Mouse (Mus musculus) CH12.LX (cell line): ENCODE data around the gene Pla2g16. TPM values are rescaled to one million over a fixed set of nuclear protein-coding genes. Genes with fewer than 3 reads are reported as not detected.

Source experiments
- DNase-seq: peaks from one replicate; pipeline ENCODE4 v3.0.0-alpha.2; 2013; ENCODE audit errors: extremely low read depth
- H3K27ac ChIP-seq: 2 replicates; pipeline ENCODE4 v1.5.1; 2012; ENCODE audit warnings: low read depth, mild to moderate bottlenecking, control low read depth, moderate library complexity; ENCODE audit not compliant: insufficient read depth
- H3K27me3 ChIP-seq: replicated peaks from 2 replicates; pipeline ENCODE3; 2012; ENCODE audit warnings: inconsistent platforms
- H3K36me3 ChIP-seq, 2 experiments: replicated peaks in 1 of 2; 2 replicates each; pipeline versions ENCODE3 to v1.6.1; 2012; ENCODE audit warnings: inconsistent platforms in 1 of 2, low read length in 1 of 2, mild to moderate bottlenecking in 1 of 2, mixed read lengths in 1 of 2, moderate library complexity in 1 of 2; ENCODE audit not compliant: control insufficient read depth in 1 of 2, insufficient read depth in 1 of 2
- H3K4me1 ChIP-seq, 2 experiments: 2 replicates each; pipeline ENCODE4 v1.6.1; 2012; ENCODE audit warnings: inconsistent platforms in 1 of 2, moderate library complexity in 1 of 2; ENCODE audit not compliant: insufficient read depth in 2 of 2, control insufficient read depth in 1 of 2
- H3K4me2 ChIP-seq: 2 replicates; pipeline ENCODE4 v1.6.1; 2012; ENCODE audit warnings: low read depth, mild to moderate bottlenecking, control low read depth; ENCODE audit not compliant: poor library complexity, insufficient read depth, severe bottlenecking
- H3K4me3 ChIP-seq, 3 experiments: fragments of 150-350 bp in 1 of 3; sonication (generic) in 1 of 3; replicated peaks in 1 of 3; 2 replicates each; pipeline versions ENCODE3 to v1.5.1; 2011 to 2012; ENCODE audit warnings: low read depth in 2 of 3, low read length in 2 of 3, mild to moderate bottlenecking in 2 of 3, moderate library complexity in 2 of 3, control low read depth in 1 of 3, improper control_type of control experiment in 1 of 3, inconsistent platforms in 1 of 3, mixed read lengths in 1 of 3; ENCODE audit not compliant: poor library complexity in 1 of 3
- H3K79me2 ChIP-seq: replicated peaks from 2 replicates; pipeline ENCODE4 v1.6.1; 2012; ENCODE audit warnings: mild to moderate bottlenecking, moderate library complexity; ENCODE audit not compliant: control insufficient read depth, poor library complexity, insufficient read depth, severe bottlenecking; ENCODE audit errors: extremely low read depth
- H3K9ac ChIP-seq: 2 replicates; pipeline ENCODE4 v1.6.1; 2012; ENCODE audit warnings: low read depth, mild to moderate bottlenecking, control low read depth, moderate library complexity; ENCODE audit not compliant: insufficient read depth
- H3K9me3 ChIP-seq: replicated peaks from 2 replicates; pipeline ENCODE3; 2012; ENCODE audit warnings: low read length, inconsistent platforms, mixed read lengths
- BHLHE40 ChIP-seq: IDR thresholded peaks from 2 replicates; pipeline ENCODE4 v1.6.1; 2011; ENCODE audit warnings: mild to moderate bottlenecking, low read depth, low read length, improper control_type of control experiment
- CHD2 ChIP-seq: IDR thresholded peaks from 2 replicates; pipeline ENCODE4 v1.6.1; 2011; ENCODE audit warnings: low read length, improper control_type of control experiment
- CTCF ChIP-seq, 2 experiments: IDR thresholded peaks in 1 of 2; conservative IDR thresholded peaks in 1 of 2; 2 replicates each; pipeline ENCODE4 v1.5.1; 2011 to 2012; ENCODE audit warnings: low read depth in 2 of 2, low read length in 2 of 2, improper control_type of control experiment in 1 of 2, inconsistent platforms in 1 of 2, mild to moderate bottlenecking in 1 of 2, moderate library complexity in 1 of 2
- ELF1 ChIP-seq: IDR thresholded peaks from 2 replicates; pipeline ENCODE4 v1.6.1; 2014; ENCODE audit warnings: low read depth, mild to moderate bottlenecking, inconsistent platforms, low read length, improper control_type of control experiment
- EP300 ChIP-seq: IDR thresholded peaks from 2 replicates; pipeline ENCODE4 v1.6.1; 2011; ENCODE audit warnings: low read length, improper control_type of control experiment
- ETS1 ChIP-seq: conservative IDR thresholded peaks from 2 replicates; pipeline ENCODE4 v1.6.1; 2012; ENCODE audit warnings: low read depth, mild to moderate bottlenecking, inconsistent platforms, low read length, improper control_type of control experiment, moderate library complexity
- GABPA ChIP-seq: IDR thresholded peaks from 2 replicates; pipeline ENCODE4 v1.6.1; 2012; ENCODE audit warnings: low read depth, low read length, improper control_type of control experiment, inconsistent platforms; ENCODE audit not compliant: insufficient replicate concordance
- HCFC1 ChIP-seq: IDR thresholded peaks from 2 replicates; pipeline ENCODE4 v1.6.1; 2012; ENCODE audit warnings: low read depth, mild to moderate bottlenecking, inconsistent platforms, low read length, improper control_type of control experiment
- IRF4 ChIP-seq: IDR thresholded peaks from 2 replicates; pipeline ENCODE4 v1.6.1; 2014; ENCODE audit warnings: low read depth, mild to moderate bottlenecking, inconsistent platforms, low read length, improper control_type of control experiment
- JUN ChIP-seq: IDR thresholded peaks from 2 replicates; pipeline ENCODE4 v1.6.1; 2011; ENCODE audit warnings: low read depth, mild to moderate bottlenecking, low read length, improper control_type of control experiment, moderate library complexity; ENCODE audit not compliant: insufficient read depth
- JUND ChIP-seq: conservative IDR thresholded peaks from 2 replicates; pipeline ENCODE4 v1.6.1; 2011; ENCODE audit warnings: low read depth, low read length, improper control_type of control experiment
- KAT2A ChIP-seq: IDR thresholded peaks from 2 replicates; pipeline ENCODE4 v1.6.1; 2012; ENCODE audit warnings: low read length, improper control_type of control experiment, inconsistent platforms; ENCODE audit not compliant: insufficient replicate concordance
- MEF2A ChIP-seq: IDR thresholded peaks from 2 replicates; pipeline ENCODE4 v1.6.1; 2014; ENCODE audit warnings: low read depth, mild to moderate bottlenecking, inconsistent platforms, low read length, improper control_type of control experiment, borderline replicate concordance
- MXI1 ChIP-seq: IDR thresholded peaks from 2 replicates; pipeline ENCODE4 v1.6.1; 2011; ENCODE audit warnings: mild to moderate bottlenecking, low read depth, low read length, improper control_type of control experiment
- NELFE ChIP-seq: IDR thresholded peaks from 2 replicates; pipeline ENCODE4 v1.6.1; 2011; ENCODE audit warnings: low read depth, low read length, improper control_type of control experiment
- PAX5 ChIP-seq: IDR thresholded peaks from 2 replicates; pipeline ENCODE4 v1.6.1; 2012; ENCODE audit warnings: low read length, inconsistent platforms, mixed read lengths
- POLR2A ChIP-seq: IDR thresholded peaks from 2 replicates; pipeline ENCODE4 v1.6.1; 2011; ENCODE audit warnings: low read depth, mild to moderate bottlenecking, improper control_type of control experiment, low read length
- POLR2AphosphoS2 ChIP-seq: IDR thresholded peaks from 2 replicates; pipeline ENCODE4 v1.6.1; 2011; ENCODE audit warnings: low read depth, low read length, improper control_type of control experiment
- RAD21 ChIP-seq: IDR thresholded peaks from 2 replicates; pipeline ENCODE4 v1.6.1; 2011; ENCODE audit warnings: low read depth, mild to moderate bottlenecking, low read length, improper control_type of control experiment, moderate library complexity
- RCOR1 ChIP-seq: conservative IDR thresholded peaks from 2 replicates; pipeline ENCODE4 v1.6.1; 2012; ENCODE audit warnings: low read depth, mild to moderate bottlenecking, inconsistent platforms, low read length, improper control_type of control experiment
- SMC3 ChIP-seq: IDR thresholded peaks from 2 replicates; pipeline ENCODE4 v1.6.1; 2011; ENCODE audit warnings: low read depth, low read length, improper control_type of control experiment
- TBP ChIP-seq: conservative IDR thresholded peaks from 2 replicates; pipeline ENCODE4 v1.6.1; 2011; ENCODE audit warnings: low read depth, low read length, improper control_type of control experiment
- UBTF ChIP-seq: IDR thresholded peaks from 2 replicates; pipeline ENCODE4 v1.6.1; 2012; ENCODE audit warnings: low read depth, mild to moderate bottlenecking, inconsistent platforms, low read length, improper control_type of control experiment, moderate library complexity
- USF2 ChIP-seq: conservative IDR thresholded peaks from 2 replicates; pipeline ENCODE4 v1.6.1; 2011; ENCODE audit warnings: low read depth, low read length, improper control_type of control experiment
- ZKSCAN1 ChIP-seq: IDR thresholded peaks from 2 replicates; pipeline ENCODE4 v1.6.1; 2012; ENCODE audit warnings: low read depth, inconsistent platforms, low read length, improper control_type of control experiment, borderline replicate concordance
- ZMIZ1 ChIP-seq: IDR thresholded peaks from 2 replicates; pipeline ENCODE4 v1.6.1; 2012; ENCODE audit warnings: low read depth, mild to moderate bottlenecking, inconsistent platforms, low read length, improper control_type of control experiment
- ZNF384 ChIP-seq: IDR thresholded peaks from 2 replicates; pipeline ENCODE4 v1.6.1; 2012; ENCODE audit warnings: low read depth, low read length, improper control_type of control experiment, inconsistent platforms
- dilution Hi-C: fragments of 300-500 bp; cut with MboI; formaldehyde crosslinking; loops from 2 replicates; pipeline ENCODE4 v1.14.3; 2020; ENCODE audit warnings: low sequenced_read_pairs; ENCODE audit not compliant: extremely low pct_unique_long_range_greater_than_20kb, extremely low pct_ligation_motif_present
- in situ Hi-C: fragments of 300-500 bp; cut with MboI; formaldehyde crosslinking; loops from 3 replicates; pipeline ENCODE4 v1.14.3; 2019; ENCODE audit warnings: low sequenced_read_pairs, low pct_ligation_motif_present, low pct_unique_long_range_greater_than_20kb, mixed read lengths
- polyA plus RNA-seq: library from polyadenylated mRNA; unstranded; fragments of >175 nt; gene quantifications from 2 replicates; pipeline ENCODE4 v1.2.1, GENCODE M21; 2012; ENCODE audit warnings: low read depth; ENCODE audit not compliant: insufficient read length
- total RNA-seq, 2 experiments: library from RNA; depleted of rRNA; stranded (reverse); fragments of 300-350 nt in 1 of 2; fragments of >200 nt in 1 of 2; gene quantifications; 2 replicates each; pipeline ENCODE4 v1.2.3; 2012 to 2014

Pla2g16 gene
- total and polyA plus RNA-seq, 3 experiments: 15.4 to 28.2 (median 19.5) TPM

GRCm38 (mm10) chr19:7611942-7612757 is 54.9 kb downstream of the Pla2g16 start, which contains the start of gene Hrasls5:
TSS of gene Hrasls5 (plus strand) at chr19:7612541.
- no peaks in the 10 kb centered on the region for H3K79me2 ChIP-seq
- in situ Hi-C loops: no loop called here
- no peak for DNase-seq
- H3K9ac ChIP-seq: no peak within 1 kb of the TSS
- dilution Hi-C loops: no loop called here
- H3K9me3 ChIP-seq: no peaks in the 10 kb centered on the region
- H3K27ac ChIP-seq: no peak within 1 kb of the TSS
- H3K4me1 ChIP-seq: no peaks in the 10 kb centered on the region
- no peaks in the 10 kb centered on the region for H3K36me3 ChIP-seq
- H3K4me3 ChIP-seq: no peak within 1 kb of the TSS
- no peak within 1 kb of the TSS for H3K4me2 ChIP-seq
- no peaks in the 10 kb centered on the region for H3K27me3 ChIP-seq
- TF ChIP-seq NELFE (no peak), POLR2AphosphoS2 (no peak), ELF1 (no peak), CHD2 (no peak), EP300 (no peak), JUN (no peak), GABPA (no peak), TBP (no peak), ETS1 (no peak), ZMIZ1 (no peak), BHLHE40 (no peak), JUND (no peak)
- TF ChIP-seq, all 38 proteins: peak for 0

- TF ChIP-seq MEF2A (no peak), PAX5 (no peak), ZNF384 (no peak), UBTF (no peak), POLR2A (no peak), RCOR1 (no peak), HCFC1 (no peak), ELF1 (no peak), USF2 (no peak), NELFE (no peak), RAD21 (no peak), IRF4 (no peak), CTCF (conservative IDR thresholded peaks at IDR 0.05 in 1 of 2, IDR thresholded peaks at IDR 0.05 in 1 of 2; ENCODE audit: low read depth in 2 of 2, low read length in 2 of 2) (no peak), SMC3 (no peak), EP300 (no peak), KAT2A (no peak), ZKSCAN1 (no peak), MXI1 (no peak), JUN (no peak), TBP (no peak)
- Histone ChIP-seq H3K4me1 (no peaks in the 10 kb centered on the region), H3K27me3 (no peaks in the 10 kb centered on the region), H3K9ac (no peak overlapping the region), H3K27ac (no peak overlapping the region), H3K4me2 (no peak overlapping the region), H3K9me3 (no peaks in the 10 kb centered on the region), H3K79me2 (no peaks in the 10 kb centered on the region), H3K4me3 (no peak overlapping the region), H3K36me3 (no peaks in the 10 kb centered on the region)
- in situ Hi-C loops (no loop called here), dilution Hi-C loops (no loop called here)
- DNase-seq: no peak
Measured at GRCm38 (mm10) chr19:7613151-7613550, 55.9 kb downstream of the Pla2g16 start.
